Mouse (Mus musculus) cerebellum, postnatal 36 days (tissue): ENCODE results near the gene Pank4.

Experiments
- DNase-seq, 2 experiments: peaks; one replicate each; pipeline ENCODE4 v3.0.0; 2021 to 2022; ENCODE audit warnings: mixed read lengths in 2 of 2

Pank4 gene

DNA sequence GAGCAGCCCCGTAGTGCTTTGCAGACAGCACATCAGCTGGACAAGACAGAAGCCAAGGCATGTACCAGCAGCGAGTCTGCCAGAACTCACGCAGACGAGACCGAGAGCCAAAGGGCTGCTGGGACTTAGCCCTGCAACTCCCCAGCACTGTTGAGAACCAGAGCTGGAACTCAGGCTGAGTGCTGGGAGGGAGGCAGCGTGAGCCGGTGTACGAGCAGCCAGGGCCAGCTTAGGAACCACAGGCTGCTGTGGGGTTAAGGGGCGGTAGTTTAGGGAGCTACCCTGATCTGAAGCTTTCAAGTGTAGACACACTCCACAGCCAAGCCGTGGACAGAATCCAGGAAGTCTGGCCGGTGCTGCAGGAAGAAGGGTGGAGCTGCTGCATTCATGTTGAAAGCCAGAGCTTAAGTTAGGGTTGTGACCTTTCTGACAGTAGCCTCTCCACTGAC is 10.3 kb downstream of the Pank4 start:
- peak; percentile 35 to 37 for DNase-seq

DNA sequence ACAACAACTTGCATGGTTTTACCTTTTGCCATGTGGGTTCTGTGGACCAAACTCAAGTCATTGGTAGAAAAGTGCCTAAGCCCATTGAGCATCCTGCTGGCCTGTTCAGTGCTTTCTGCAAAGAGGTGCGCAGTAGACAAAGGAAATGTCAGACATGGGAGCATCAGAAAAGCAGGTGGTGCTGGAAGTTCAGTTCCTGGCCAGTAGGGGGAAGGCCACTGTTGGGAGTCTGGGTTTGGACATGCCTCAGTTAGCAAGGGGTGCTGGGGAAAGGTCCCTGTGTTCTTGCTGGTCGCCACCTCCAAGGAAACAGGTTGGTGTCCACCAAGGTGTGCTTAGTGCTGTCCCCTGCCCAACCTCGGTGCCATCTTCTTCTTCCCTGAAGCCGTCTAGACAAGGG is 16.2 kb downstream of the Pank4 start:
- DNase-seq: no peak

DNA sequence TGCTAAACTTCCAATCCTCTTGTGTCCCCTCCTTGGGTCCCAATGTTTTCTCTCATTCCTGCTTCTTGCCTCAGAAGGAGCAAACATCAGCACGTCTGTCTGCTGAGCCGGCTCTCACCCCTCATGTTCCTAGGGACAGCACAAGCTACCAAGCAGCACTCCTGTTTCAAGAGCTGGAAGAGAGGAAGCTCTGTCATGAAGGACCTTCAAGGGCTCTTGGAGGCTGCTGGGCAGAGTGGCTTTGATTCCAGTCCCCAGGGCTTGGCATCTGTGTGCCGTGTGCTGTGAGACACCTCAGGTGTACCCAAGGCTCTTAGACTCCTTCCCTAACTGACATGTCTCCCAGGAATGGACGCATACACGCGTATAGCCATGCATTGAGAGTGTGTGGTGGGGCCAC is 17.2 kb downstream of the Pank4 start:
- no peak for DNase-seq

GRCm38 (mm10) chr4:154981530-154981929 is 17.6 kb downstream of the Pank4 start:
- peak; percentile 72 to 74 for DNase-seq

- no peak for DNase-seq
Observed at GRCm38 (mm10) chr4:154982247-154983120, 18.6 kb downstream of the Pank4 start.

DNA sequence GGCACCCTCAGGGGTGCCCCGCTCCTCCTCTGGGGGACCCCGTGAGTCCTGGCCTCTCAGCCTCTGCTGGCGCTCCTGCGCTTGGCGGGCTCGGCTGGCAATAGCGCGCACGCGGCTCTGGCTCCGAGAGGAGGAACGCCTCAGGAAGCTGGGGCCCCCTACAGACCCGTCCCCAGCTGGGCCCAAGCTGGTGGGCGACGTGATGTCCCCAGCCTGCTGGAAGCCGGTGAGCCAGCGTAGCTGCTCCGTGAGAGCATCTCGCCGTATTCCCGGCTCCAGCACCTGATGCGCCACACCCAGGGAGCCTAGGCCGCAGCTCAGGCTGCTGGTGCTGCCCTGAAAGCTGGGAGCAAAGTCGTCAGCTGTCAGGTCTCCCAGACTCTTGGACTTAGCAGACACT is 19.8 kb downstream of the Pank4 start:
- no peak for DNase-seq

DNA sequence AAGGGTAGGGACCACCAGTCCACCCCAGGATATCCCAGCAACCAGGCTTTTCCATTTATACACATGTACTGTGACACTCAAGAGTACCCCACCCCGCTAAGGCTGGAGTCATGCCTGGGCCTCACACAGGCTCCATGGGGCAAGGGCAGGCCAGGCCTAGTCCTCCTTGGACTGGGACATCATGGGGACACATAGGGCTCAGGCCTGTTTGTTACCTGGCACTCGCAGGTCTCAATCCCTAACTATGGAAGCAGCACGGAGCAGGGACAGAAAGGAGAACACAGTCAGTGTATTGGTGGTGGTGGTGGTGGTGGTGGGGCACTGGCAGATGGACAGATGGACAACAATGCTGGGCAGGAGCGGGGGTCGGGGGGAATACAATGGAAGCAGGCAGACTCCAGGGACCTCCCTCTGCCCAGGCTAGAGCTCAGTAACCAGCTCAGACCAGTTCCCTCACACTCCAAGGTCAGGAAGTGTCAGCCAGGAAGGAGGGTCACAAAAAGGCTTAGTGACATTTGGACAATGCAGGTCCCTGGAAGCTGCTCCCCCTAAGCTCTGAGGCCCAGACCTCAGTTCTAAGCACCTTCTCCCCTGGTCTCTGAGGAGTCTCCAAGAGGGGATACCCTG is 21.3 kb downstream of the Pank4 start:
- no peak for DNase-seq

GRCm38 (mm10) chr4:154986096-154986495 is 22.2 kb downstream of the Pank4 start:
- peak; percentile 64 to 76 for DNase-seq

DNA sequence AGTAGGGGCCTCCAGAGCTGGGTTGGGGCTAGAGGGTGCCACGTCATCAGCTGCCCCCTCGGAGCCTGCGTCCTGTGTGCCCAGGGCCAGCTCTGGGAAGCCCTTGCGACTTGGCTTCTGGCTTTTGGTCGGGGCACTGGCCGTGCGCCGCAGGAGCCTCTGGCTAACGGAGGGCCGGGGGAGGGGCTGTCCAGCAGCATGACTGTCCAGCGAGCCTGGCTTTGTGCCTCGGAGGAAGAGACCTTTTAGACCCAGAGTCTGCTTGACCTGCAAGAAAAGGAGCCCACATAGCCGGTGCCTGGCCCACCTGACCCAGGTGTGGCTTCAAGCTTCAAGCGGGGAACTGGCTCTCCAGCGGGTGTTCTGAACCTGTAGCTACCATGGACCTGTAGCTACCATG is 22.8 kb downstream of the Pank4 start:
- no peak for DNase-seq

DNA sequence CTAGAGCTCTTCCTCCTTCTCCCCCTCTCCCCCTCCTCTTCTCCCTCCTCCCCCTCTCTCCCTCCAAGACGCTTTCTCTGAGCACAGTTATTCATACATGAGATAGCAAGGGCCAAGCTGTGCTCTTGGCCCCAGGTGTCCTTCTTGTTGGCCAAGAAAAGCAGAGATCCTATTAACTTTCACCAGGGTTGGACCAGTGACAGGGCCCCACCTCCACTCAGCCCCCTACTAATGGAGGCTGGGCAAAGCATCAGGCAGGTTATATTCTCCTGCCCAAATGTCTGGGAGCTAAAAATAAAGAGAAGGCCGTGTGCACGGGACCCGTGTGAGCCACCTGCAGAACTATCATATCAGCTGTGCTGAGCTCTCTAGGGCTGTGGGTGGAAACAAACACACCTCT is 31.0 kb downstream of the Pank4 start:
- no peak for DNase-seq

GRCm38 (mm10) chr4:154996572-154997154 is 32.7 kb downstream of the Pank4 start:
- DNase-seq: no peak

DNA sequence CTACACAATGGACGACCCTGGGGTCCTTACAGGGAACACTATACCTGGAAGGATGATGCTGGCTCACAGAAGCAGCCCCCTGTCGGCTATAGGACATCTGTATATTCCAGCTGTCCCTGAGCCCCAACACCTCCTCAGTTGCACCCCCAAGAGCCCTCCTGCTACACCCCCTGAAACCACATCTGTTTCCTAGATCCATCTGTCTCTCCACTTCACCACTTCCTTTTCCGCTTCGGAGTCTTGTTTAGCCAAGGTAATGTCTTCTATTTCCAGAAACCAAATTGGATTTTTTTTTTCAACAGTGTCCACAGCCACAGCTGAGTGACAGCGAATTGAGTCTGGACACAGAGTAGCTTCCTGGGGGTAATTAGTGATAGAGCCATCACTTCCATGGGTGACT is 35.5 kb downstream of the Pank4 start:
- DNase-seq: no peak

- DNase-seq: no peak
Observed at GRCm38 (mm10) chr4:155005278-155005677, 41.4 kb downstream of the Pank4 start.

GRCm38 (mm10) chr4:155006296-155006695 is 42.4 kb downstream of the Pank4 start:
- no peak for DNase-seq

GRCm38 (mm10) chr4:155007641-155008040 is 43.7 kb downstream of the Pank4 start:
- peak in 1 of 2 experiments; percentile 51 for DNase-seq

- DNase-seq: no peak
Observed at GRCm38 (mm10) chr4:155008075-155008474, 44.2 kb downstream of the Pank4 start.

DNA sequence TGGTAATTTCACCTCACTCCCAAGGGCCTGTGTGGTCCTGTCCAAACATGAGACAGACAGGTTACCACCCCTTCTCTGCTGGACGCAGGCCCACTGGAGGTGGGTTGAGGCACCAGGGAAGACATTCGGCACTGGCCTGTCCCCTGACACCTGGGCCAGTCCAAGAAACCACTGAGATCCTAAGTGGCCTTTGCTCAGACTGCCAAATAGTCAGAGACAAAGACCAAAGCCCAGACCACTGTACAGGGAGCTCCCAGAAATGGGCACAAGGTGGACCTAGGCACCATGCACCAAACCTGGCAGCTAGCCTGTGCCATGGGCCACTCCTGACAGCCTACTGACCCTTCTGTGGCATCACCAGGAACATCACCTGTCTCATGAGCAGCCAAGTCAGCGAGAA is 45.3 kb downstream of the Pank4 start:
- no peak for DNase-seq

DNA sequence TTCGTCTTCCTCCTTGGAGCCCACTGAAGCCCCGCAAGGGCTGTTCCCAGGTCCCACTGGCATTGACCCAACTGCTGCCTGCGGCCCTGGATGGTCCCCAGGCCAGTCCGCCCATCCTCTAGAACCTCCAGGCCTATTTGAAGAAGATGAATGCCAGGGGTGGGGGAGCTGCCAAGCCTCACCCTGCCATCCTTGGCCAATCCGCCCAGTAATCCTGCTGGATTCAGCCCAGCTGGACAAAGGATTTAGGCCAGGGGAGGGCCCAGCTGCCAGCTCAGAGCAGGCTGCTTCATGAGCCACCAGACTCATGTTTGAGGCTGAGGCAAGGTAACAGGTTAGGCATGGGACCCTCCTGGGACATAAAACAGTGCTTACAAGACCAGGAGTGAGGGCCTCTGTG is 46.9 kb downstream of the Pank4 start:
- DNase-seq: peak; percentile 85 to 88

- DNase-seq: peak; percentile 56 to 64
Observed at GRCm38 (mm10) chr4:155011312-155012025, 47.5 kb downstream of the Pank4 start.

DNA sequence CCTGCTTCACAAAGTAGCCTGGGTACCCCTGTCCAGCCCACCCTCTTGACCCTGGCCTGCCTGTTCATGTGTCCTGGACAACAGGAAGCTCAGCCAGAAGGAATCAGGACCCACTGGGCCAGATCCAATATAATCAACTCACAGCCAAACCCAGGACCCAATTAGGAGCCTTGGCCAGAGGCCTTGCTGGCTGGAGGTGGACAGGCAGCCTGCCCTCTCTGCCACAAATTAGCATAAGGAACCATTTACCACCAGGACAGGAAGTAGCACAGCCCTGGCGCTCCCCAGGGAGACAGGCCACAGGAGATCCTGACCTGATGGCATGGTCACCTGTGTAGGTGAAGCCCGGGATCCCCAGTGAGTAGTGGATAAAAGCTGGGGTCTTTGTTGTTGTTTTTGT is 48.2 kb downstream of the Pank4 start:
- peak; percentile 60 to 61 for DNase-seq

- peak; percentile 83 to 84 for DNase-seq
Observed at GRCm38 (mm10) chr4:155012788-155013187, 48.9 kb downstream of the Pank4 start.

DNA sequence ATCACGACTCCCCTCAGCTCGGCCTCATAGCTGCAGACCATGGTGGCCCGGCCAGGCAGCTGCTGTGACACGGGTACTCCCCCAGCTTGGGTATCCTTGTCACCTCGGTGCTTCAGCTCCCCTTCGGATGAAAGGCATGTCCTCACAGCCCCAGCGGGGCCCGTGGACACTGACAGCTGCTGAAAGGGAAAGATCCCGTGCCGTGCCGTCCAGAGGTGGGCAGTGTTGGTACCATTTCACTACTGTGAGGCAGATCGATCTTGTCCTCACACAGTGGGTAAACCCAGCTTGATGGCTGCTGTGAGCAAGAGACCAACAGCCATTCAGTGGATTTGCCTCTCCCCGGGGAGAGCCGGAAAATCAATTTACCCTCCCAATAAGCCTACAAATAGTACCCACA is 50.3 kb downstream of the Pank4 start:
- no peak for DNase-seq

DNA sequence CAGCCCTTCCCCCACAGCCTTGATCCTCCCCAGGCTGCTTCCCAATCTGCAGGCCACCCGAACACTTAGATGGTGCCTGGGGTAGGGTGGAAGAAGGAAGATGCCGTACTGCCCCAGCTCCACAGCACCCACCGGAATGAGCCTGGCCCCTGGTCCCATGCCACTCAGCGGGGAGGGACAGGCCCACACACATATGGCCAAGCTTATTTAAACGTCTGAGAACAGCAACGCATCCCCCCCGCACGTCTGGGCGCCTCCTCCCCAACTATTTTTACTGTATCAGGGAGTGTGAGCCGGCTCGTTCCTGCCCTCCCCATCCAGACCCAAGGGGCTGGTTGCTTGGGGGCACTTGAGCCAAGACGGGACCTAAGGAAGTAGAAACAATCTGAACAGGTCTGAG is 50.9 kb downstream of the Pank4 start:
- no peak for DNase-seq
